Mouse (Mus musculus) liver, embryonic 14.5 days (tissue): ENCODE measurements around the gene Gm11084.

ENCODE experiments used
- CTCF ChIP-seq: IDR thresholded peaks from 2 replicates; pipeline ENCODE4 v1.5.1; 2016; ENCODE audit warnings: antibody characterized with exemption, low read depth, control low read depth
- EP300 ChIP-seq: IDR thresholded peaks from 2 replicates; pipeline ENCODE4 v1.6.1; 2016; ENCODE audit warnings: antibody characterized with exemption, low read depth

DNA sequence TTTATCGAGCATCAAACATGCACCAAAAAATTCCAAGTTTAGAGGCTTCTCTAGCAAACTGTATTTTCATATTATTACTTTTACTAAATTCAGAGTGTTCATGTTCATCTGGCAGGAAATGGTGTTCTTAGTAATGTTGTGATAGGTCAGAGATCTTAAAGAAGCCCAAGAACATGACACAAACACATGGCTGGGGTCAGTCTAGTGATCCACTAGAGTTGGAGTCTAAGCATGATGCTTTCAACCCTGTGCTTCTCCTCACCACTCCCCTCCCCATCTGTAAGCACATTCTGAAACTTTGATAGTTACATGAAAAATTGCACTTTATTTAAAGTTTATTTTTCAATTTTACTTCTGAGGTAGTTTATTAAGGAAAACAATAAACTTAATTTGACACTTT is 9.2 kb downstream of the Gm11084 start:
- no peak for TF ChIP-seq CTCF
- TF ChIP-seq EP300, result no peak
